ENCODE assay signal across 23 mouse cellular contexts in genomic region chr3:60768996-60769395, GRCm38 (mm10).
"Had no signal": no experiment of that assay in that cellular context is flagged by ENCODE, and none has a peak within 500 bp of the region (broad histone marks: within the 10 kb centered on the region; RNA-seq: fewer than 3 reads in every experiment).

No protein-coding gene starts in this region.

- H3K4me2 ChIP-seq: heart, embryonic 12.5 days; hindbrain, embryonic 13.5 days; hindbrain, embryonic 15.5 days; kidney, embryonic 15.5 days; limb, embryonic 12.5 days; liver, embryonic 11.5 days had no signal

- H3K4me1 ChIP-seq: heart, embryonic 10.5 days; hindbrain, embryonic 13.5 days; hindbrain, embryonic 15.5 days; kidney, embryonic 15.5 days; limb, embryonic 10.5 days; limb, embryonic 12.5 days had no signal

- ATAC-seq: hindbrain, postnatal 0 days; intestine, embryonic 16.5 days had no signal

- H3K27me3 ChIP-seq: heart, embryonic 12.5 days; hindbrain, embryonic 13.5 days; hindbrain, embryonic 15.5 days; kidney, embryonic 15.5 days; limb, embryonic 12.5 days had no signal

- H3K9ac ChIP-seq: heart, embryonic 12.5 days; hindbrain, embryonic 13.5 days; hindbrain, embryonic 15.5 days; kidney, embryonic 15.5 days; limb, embryonic 12.5 days had no signal

- H3K4me3 ChIP-seq: heart, embryonic 10.5 days; heart, embryonic 12.5 days; hindbrain, embryonic 13.5 days; hindbrain, embryonic 15.5 days; kidney, embryonic 15.5 days; left cerebral cortex, adult 2 months; limb, embryonic 10.5 days; limb, embryonic 12.5 days had no signal

- H3K27ac ChIP-seq: heart, embryonic 10.5 days; hindbrain, embryonic 13.5 days; hindbrain, embryonic 15.5 days; hindbrain, postnatal 0 days; kidney, embryonic 15.5 days; kidney, postnatal 0 days; left cerebral cortex, adult 2 months; limb, embryonic 10.5 days; limb, embryonic 12.5 days had no signal

- DNase-seq: gastrocnemius, postnatal 14 days; gastrocnemius, postnatal 36 days; heart, adult 18-20 months; heart, postnatal 14 days; heart, postnatal 36 days; kidney, adult 11 months; kidney, adult 2 months; kidney, adult 9 months; kidney, postnatal 14 days; kidney, postnatal 36 days; liver had no signal

- H3K9me3 ChIP-seq: heart, embryonic 10.5 days; heart, embryonic 12.5 days; hindbrain, embryonic 13.5 days; hindbrain, embryonic 15.5 days; kidney, embryonic 15.5 days; limb, embryonic 10.5 days; limb, embryonic 12.5 days had no signal

- H3K36me3 ChIP-seq: heart, embryonic 10.5 days; heart, embryonic 12.5 days; hindbrain, embryonic 13.5 days; hindbrain, embryonic 15.5 days; kidney, embryonic 15.5 days; limb, embryonic 10.5 days; limb, embryonic 12.5 days had no signal
